Mouse (Mus musculus) lung, embryonic 14.5 days (tissue): Measurements from ENCODE around the gene Cdh6. TPM values are rescaled to one million over a fixed set of nuclear protein-coding genes. Genes with fewer than 3 reads are reported as not detected.

Experiments used
- ATAC-seq: fragments of 200-750 bp; cut with Nextera tagmentation; 2 replicates; pipeline ENCODE4 v1.8.0; 2017; ENCODE audit warnings: mild to moderate bottlenecking, moderate TSS enrichment, moderate library complexity; ENCODE audit not compliant: insufficient read depth
- DNase-seq: peaks from one replicate; pipeline ENCODE4 v3.0.0-alpha.2; 2015
- H3K27ac ChIP-seq: fragments of 300-500 bp; sonication (generic); 2 replicates; pipeline ENCODE4 v1.5.1; 2014; ENCODE audit warnings: low read depth, mild to moderate bottlenecking, moderate library complexity
- H3K27me3 ChIP-seq: fragments of 300-500 bp; sonication (generic); 2 replicates; pipeline ENCODE4 v1.6.1; 2014; ENCODE audit warnings: low read length, control low read depth; ENCODE audit not compliant: insufficient read depth
- H3K36me3 ChIP-seq: fragments of 300-500 bp; sonication (generic); 2 replicates; pipeline ENCODE4 v1.6.1; 2014; ENCODE audit warnings: control low read depth; ENCODE audit not compliant: insufficient read depth
- H3K4me1 ChIP-seq: fragments of 300-500 bp; sonication (generic); 2 replicates; pipeline ENCODE4 v1.6.1; 2014; ENCODE audit warnings: antibody characterized with exemption, control low read depth; ENCODE audit not compliant: insufficient read depth
- H3K4me2 ChIP-seq: fragments of 300-500 bp; sonication (generic); 2 replicates; pipeline ENCODE4 v1.6.1; 2014; ENCODE audit warnings: mild to moderate bottlenecking
- H3K4me3 ChIP-seq: fragments of 300-500 bp; sonication (generic); 2 replicates; pipeline ENCODE4 v1.5.1; 2014; ENCODE audit warnings: low read depth, low read length
- H3K9ac ChIP-seq: fragments of 300-500 bp; sonication (generic); 2 replicates; pipeline ENCODE4 v1.6.1; 2014
- H3K9me3 ChIP-seq: fragments of 300-500 bp; sonication (generic); 2 replicates; pipeline ENCODE4 v1.6.1; 2016; ENCODE audit warnings: low read depth, low read length, control low read depth
- CTCF ChIP-seq: IDR thresholded peaks from 2 replicates; pipeline ENCODE4 v1.5.1; 2016; ENCODE audit warnings: antibody characterized with exemption, low read depth
- WGBS: fragments of 180-500 bp; shearing (Covaris S2); extraction: QIAGEN DNeasy Blood & Tissue Kit; methylation state at CpG from one replicate; pipeline ENCODE4 v1.1.7; 2014; 5-methylcytosine and 5-hydroxymethylcytosine counted together
- polyA plus RNA-seq: library from polyadenylated mRNA; unstranded; fragments of >200 nt; fragmentation: Nextera tagmentation; extraction: Ambion mirVana; gene quantifications from 2 replicates; pipeline ENCODE4 v1.2.1, GENCODE M21; 2014

Gene Cdh6
- polyA plus RNA-seq, 1 experiment from 2014 or later, result 2.4 TPM

DNA sequence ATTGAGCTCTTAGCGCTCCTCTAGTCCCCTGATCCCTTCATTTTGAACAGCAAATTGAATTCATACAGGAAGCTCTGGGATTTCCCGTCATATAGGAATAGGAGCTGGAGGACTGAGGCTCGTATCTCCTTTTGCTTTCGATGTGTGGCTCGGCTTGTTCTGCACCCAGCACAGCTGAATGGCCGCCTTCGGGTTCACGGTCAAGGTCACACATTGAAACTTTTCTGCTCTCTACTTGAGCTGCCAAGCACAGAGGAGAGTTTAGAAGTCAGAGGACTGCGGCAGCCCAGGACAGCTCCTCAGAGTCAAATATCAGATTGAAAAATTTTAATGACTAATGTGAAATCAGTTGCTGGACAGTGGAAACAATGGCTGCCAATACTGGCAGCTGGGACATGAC, 88.7 kb downstream of the Cdh6 start:
- WGBS, result 85% methylated on average over 9 of the region's 9 CpGs

DNA sequence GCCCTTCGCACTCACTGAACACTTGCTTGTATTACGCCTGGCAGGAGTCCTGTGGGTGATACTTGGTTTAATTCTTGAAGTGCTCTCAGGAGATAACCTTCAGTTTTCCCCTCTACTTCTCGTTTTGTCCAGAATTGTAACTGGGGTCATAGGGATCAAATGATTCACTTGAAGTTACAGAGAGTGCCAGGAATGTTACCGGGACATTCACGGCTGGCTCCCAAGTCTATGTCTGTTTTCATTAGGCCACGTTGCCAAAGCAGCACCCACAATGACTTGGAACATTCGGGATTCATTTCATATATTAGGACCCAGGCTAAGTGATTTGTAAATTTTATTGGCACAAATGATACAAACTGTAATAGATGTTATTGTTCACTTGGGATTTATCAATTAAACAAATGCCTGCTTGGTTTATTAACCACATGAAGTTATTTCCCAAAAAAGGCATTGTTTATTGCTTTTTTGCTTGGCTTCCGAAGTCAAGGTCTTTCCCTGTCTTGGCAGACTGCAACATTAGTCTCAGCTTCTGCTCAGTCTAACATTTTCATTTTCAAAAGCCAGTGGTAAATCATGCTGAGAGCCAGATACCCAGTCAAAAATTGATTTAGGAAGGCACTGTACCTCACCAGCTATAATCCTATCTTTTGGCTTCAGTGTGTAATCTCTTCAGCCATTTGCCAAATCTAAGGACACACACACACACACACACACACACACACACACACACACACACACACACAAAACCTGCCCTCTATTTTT, 96.4 kb downstream of the Cdh6 start:
- Histone ChIP-seq H3K4me1 (no peaks in the 10 kb centered on the region), H3K9ac (no peak overlapping the region), H3K27me3 (no peaks in the 10 kb centered on the region), H3K36me3 (no peaks in the 10 kb centered on the region), H3K27ac (no peak overlapping the region), H3K4me3 (no peak overlapping the region), H3K4me2 (no peak overlapping the region), H3K9me3 (no peaks in the 10 kb centered on the region)
- WGBS, result 51% methylated on average over 8 of the region's 8 CpGs
- ATAC-seq (0 out of 2 replicates have a peak, but pooled peaks have one; percentile 38), DNase-seq (peak; percentile 17)
- no peak for TF ChIP-seq CTCF

More for the DNA sequence above, 88.7 kb downstream of the Cdh6 start:
- no peak overlapping the region for H3K4me3 ChIP-seq
- ATAC-seq (no peak), DNase-seq (no peak)
- H3K9me3 ChIP-seq, result no peaks in the 10 kb centered on the region
- no peaks in the 10 kb centered on the region for H3K36me3 ChIP-seq
- TF ChIP-seq CTCF, result no peak
- H3K4me2 ChIP-seq, result no peak overlapping the region
- H3K27ac ChIP-seq, result no peak overlapping the region
- no peaks in the 10 kb centered on the region for H3K27me3 ChIP-seq
- no peak overlapping the region for H3K9ac ChIP-seq
- no peaks in the 10 kb centered on the region for H3K4me1 ChIP-seq

DNA sequence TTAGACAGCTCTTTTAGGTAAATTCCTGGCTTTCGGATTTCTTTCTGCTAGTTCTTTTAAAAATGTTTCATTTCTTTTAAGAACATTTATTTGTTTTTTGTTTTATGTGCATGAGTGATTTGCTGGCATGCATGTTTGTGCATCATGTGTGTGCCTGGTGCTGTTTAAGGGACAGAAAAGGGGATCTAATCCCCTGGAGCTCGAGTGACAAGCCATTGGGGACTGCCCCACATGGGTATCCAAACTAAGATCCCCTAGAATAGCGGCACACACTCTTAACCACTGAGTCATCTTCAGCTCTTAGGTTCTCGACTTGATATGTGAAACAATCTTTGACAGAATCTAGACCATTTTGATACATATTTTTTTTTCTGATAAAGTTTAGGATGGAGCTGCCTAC, 99.4 kb downstream of the Cdh6 start:
- 67% methylated on average over 4 of the region's 4 CpGs for WGBS
- no peak for DNase-seq

DNA sequence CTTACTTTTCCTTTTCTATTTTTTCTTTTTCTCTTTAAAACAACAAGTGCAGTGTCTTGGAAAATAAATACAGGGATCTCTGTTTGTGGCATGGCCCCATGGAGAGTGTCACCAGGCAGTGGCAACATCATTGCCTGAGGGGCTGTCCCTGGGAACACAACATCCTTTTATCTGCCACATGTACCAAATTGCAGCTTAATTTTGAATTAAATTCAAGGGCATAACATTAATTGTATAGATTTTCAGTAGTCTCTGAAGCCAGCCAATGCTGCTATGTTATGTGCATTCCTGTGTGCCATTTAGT, 105.3 kb downstream of the Cdh6 start:
- no peaks in the 10 kb centered on the region for H3K36me3 ChIP-seq
- no peak for DNase-seq
- no peak for ATAC-seq
- H3K4me3 ChIP-seq, result no peak overlapping the region
- H3K9ac ChIP-seq, result no peak overlapping the region
- H3K9me3 ChIP-seq, result no peaks in the 10 kb centered on the region
- no peak for TF ChIP-seq CTCF
- no peaks in the 10 kb centered on the region for H3K27me3 ChIP-seq
- peak overlapping the region; percentile 36; the same call in 1 of the 2 replicates for H3K4me2 ChIP-seq
- H3K4me1 ChIP-seq, result no peaks in the 10 kb centered on the region
- no peak overlapping the region for H3K27ac ChIP-seq

More for the DNA sequence above, 99.4 kb downstream of the Cdh6 start:
- ATAC-seq, result no peak
- Histone ChIP-seq H3K9me3 (no peaks in the 10 kb centered on the region), H3K4me3 (no peak overlapping the region), H3K36me3 (no peaks in the 10 kb centered on the region), H3K27ac (no peak overlapping the region), H3K27me3 (no peaks in the 10 kb centered on the region), H3K9ac (no peak overlapping the region), H3K4me2 (no peak overlapping the region), H3K4me1 (no peaks in the 10 kb centered on the region)
- no peak for TF ChIP-seq CTCF

DNA sequence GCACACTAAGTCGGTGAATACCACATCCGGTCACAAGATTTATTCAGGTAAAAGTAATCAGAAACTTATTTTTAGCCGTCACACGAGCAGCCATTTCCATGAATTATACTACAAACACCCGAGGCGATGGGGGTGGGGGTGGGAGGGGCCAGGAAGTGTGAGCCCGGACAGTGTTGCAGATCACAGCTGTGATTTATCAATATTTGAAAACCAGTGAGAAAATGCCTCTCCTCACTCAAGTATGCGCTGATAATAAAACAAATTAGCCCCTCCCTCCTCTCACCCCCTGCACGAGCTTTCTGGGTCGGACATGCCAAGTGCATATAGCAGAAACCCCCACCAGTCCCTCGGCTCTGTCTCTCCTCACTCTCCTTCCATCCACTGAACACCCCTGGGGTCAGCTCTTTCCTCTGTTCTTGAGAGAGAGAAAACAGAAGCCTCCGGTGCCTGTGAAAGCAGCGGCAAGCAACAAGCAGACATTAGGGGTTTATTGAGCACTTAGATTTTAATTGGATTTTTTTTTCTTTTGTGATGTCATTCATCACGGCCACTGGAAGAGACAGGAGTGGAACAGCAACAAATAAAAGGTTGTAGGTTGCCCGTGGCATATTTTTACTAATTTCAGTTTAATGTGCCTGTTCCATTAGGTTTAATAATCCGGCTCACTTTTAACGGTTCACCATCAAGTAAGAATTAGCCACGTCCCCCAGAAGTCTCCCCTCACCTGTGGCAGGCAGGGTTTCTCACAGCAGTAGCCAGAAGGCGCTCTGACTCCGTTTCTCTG, 105.9 kb downstream of the Cdh6 start:
- Histone ChIP-seq H3K4me2 (peak overlapping the region; percentile 36), H3K4me3 (peak overlapping the region; percentile 1; the same call in 1 of the 2 replicates), H3K9me3 (no peaks in the 10 kb centered on the region), H3K9ac (no peak overlapping the region), H3K36me3 (no peaks in the 10 kb centered on the region), H3K27me3 (no peaks in the 10 kb centered on the region), H3K4me1 (no peaks in the 10 kb centered on the region), H3K27ac (no peak overlapping the region)
- 23% methylated on average over 20 of the region's 20 CpGs for WGBS
- peak; percentile 72; the same call in 1 of the 2 replicates for ATAC-seq
- DNase-seq, result peak; percentile 35
- TF ChIP-seq CTCF, result no peak

DNA sequence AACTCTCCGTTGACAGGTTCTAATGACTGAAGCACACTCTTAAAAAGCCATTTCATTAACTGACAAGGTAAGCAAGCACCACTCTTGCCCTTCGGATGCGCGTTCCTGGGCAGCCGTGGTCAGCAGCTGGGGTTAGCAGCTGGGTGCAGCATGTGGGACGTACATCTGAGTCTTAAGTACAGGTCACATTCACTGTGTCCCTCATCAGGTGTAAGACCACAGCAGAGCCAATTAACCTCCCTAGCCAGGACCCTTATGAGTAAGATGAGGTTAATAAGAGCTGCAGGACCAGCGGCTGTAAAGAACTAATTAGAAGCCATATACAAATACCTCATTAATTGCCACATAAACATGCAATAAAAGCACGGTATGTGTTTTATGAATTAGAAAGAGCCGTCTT, 106.7 kb downstream of the Cdh6 start:
- peak overlapping the region; percentile 36 for H3K4me2 ChIP-seq
- 48% methylated on average over 9 of the region's 9 CpGs for whole genome bisulfite sequencing

DNA sequence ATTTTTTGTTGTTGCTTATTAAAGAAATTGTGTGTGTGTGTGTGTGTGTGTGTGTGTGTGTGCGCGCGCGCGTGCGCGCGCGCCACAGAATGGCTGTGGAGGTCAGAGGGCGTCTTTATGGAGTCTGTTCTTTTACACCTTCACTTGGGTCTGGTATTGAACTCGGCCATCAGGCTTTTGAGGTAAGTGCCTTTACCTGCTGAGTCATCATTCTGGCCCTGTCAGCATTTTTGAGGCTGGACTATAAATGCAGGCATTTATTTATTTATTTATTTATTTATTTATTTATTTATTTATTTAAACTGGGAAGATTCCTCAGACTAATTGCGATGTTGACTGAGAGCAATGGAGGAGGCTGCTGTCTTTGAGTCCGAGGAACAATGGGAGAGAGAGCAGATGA, 109.8 kb downstream of the Cdh6 start:
- H3K27me3 ChIP-seq, result no peaks in the 10 kb centered on the region
- H3K36me3 ChIP-seq, result no peaks in the 10 kb centered on the region
- H3K27ac ChIP-seq, result no peak overlapping the region
- no peaks in the 10 kb centered on the region for H3K9me3 ChIP-seq
- DNase-seq (no peak), ATAC-seq (no peak)
- WGBS, result 91% methylated on average over 13 of the region's 13 CpGs
- no peak overlapping the region for H3K4me2 ChIP-seq
- H3K4me3 ChIP-seq, result no peak overlapping the region
- no peak for TF ChIP-seq CTCF
- no peak overlapping the region for H3K9ac ChIP-seq
- H3K4me1 ChIP-seq, result no peaks in the 10 kb centered on the region

More for the DNA sequence above, 106.7 kb downstream of the Cdh6 start:
- Histone ChIP-seq H3K36me3 (no peaks in the 10 kb centered on the region), H3K9me3 (no peaks in the 10 kb centered on the region), H3K4me1 (no peaks in the 10 kb centered on the region), H3K9ac (no peak overlapping the region), H3K4me3 (no peak overlapping the region), H3K27ac (no peak overlapping the region), H3K27me3 (no peaks in the 10 kb centered on the region)
- ATAC-seq (no peak), DNase-seq (no peak)
- TF ChIP-seq CTCF, result no peak
